Mouse (Mus musculus) frontal cortex, adult (tissue): Measurements from ENCODE around the gene Ugt1a7c.
"Not testable (repeated sequence)": the region's sequence is repeated elsewhere in the genome, so short reads cannot be mapped to it uniquely, and the experiment has no call there.

Experiments
- ATAC-seq: cut with Nextera tagmentation; 2 replicates; pipeline ENCODE4 v1.9.2; 2017; ENCODE audit warnings: mild to moderate bottlenecking, moderate library complexity, mixed read lengths; ENCODE audit not compliant: low TSS enrichment

Ugt1a7c gene

GRCm38 (mm10) chr1:88120550-88120949, 25.7 kb downstream of the Ugt1a7c start:
- peak; percentile 84 for ATAC-seq

DNA sequence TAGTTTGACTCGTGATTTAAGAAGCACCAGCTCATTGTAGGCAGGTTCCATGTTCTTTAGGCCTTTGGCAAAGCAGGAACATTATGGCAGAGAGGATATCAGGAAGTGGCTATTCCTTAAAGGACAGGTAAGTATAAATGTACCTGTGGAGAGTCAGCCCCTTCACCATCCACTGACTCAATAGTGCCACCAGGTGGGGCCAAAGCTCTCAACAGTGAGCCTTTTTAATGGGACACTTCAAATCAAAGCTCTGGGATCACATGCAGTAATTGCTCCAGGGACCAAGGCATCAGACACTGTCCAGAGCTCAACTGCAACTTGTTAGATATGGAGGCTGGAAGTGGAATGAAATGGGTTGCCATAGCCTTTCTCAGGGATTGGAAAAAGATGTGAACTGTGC, 26.7 kb downstream of the Ugt1a7c start:
- ATAC-seq, result not testable (repeated sequence)

- not testable (repeated sequence) for ATAC-seq
These were observed 31.0 kb downstream of the Ugt1a7c start for GRCm38 (mm10) chr1:88125827-88126360.

- not testable (repeated sequence) for ATAC-seq
These were observed 34.2 kb downstream of the Ugt1a7c start for GRCm38 (mm10) chr1:88129091-88129490.

GRCm38 (mm10) chr1:88130223-88130622, 35.4 kb downstream of the Ugt1a7c start:
- ATAC-seq, result not testable (repeated sequence)

DNA sequence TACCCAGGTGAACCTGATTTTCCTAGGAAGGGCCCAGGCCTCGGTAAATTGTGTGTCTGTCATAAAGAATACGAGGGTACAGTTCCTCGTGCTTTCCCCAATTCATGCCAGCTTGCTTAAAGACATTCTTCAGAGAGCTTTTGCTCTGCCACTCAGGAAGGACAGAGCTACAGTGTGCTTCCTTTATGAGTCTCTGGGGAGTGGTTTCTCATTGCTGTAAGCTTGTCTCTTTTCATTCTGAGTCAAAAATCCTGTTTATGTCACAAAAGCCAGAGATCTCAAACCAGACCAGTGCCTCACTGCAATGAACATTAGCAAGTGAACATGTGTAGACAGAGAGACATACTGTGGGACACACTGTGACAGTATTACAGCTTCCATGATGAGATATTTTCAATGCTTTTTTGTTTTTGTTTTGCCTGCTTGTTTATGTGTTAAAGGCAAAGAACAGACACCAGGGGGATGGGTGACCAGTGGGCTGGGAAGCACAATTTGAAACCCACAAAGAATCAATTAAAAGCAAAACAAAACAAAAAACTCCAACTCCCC, 39.1 kb downstream of the Ugt1a7c start:
- no peak for ATAC-seq

- ATAC-seq, result not testable (repeated sequence)
These were observed 39.7 kb downstream of the Ugt1a7c start, which contains the start of gene Ugt1a6a for GRCm38 (mm10) chr1:88134457-88135011. Gene Ugt1a6a, plus strand, starts transcription at chr1:88134809.

- not testable (repeated sequence) for ATAC-seq
These were observed 40.5 kb downstream of the Ugt1a7c start for GRCm38 (mm10) chr1:88135229-88135904.

GRCm38 (mm10) chr1:88136646-88137045, 41.8 kb downstream of the Ugt1a7c start:
- ATAC-seq, result no peak

DNA sequence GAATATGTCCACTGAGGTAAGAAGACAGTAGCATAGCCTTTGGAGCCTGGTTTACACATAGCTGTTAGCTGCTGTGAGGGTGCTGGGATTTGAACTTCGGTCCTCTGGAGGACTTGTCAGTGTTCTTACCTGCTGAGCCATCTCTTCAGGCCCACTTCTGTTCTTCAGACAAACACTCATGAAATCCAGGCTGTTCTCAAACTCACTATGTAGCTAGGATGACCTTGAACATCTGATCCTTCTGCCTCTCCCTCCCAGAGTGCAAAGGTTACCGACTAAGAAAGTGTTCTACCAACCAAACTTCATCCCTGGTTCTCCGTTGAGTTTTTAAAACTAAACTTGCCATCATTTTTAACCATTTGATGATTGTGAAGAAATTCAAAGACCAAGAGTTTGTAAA, 42.4 kb downstream of the Ugt1a7c start:
- no peak for ATAC-seq

DNA sequence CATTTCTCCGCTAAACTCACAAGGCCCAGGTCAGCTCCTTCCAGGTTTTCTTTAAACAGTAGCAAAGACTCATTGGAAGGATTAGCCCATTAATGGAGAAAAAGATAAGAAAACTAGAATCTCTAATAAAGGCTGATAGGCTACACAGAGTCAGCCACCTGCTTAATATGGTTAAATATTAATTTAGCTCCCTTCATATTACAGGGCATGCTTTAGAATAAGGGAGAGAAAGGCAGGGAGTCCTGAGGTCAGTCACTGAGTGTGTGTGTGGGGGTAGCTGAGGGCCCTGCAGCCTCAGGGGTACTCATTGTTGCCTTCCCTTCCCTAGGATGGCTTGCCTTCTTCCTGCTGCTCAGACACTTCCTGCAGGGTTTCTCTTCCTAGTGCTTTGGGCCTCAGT, 43.3 kb downstream of the Ugt1a7c start:
- no peak for ATAC-seq

- not testable (repeated sequence) for ATAC-seq
These were observed 45.6 kb downstream of the Ugt1a7c start for GRCm38 (mm10) chr1:88140492-88140891.

GRCm38 (mm10) chr1:88143966-88144675, 49.3 kb downstream of the Ugt1a7c start:
- peak; percentile 81 for ATAC-seq

DNA sequence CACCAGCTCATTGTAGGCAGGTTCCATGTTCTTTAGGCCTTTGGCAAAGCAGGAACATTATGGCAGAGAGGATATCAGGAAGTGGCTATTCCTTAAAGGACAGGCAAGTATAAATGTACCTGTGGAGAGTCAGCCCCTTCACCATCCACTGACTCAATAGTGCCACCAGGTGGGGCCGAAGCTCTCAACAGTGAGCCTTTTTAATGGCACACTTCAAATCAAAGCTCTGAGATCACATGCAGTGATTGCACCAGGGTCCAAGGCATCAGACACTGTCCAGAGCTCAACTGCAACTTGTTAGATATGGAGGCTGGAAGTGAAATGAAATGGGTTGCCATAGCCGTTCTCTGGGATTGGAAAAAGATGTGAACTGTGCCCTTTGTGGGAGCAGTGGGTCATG, 50.4 kb downstream of the Ugt1a7c start:
- ATAC-seq, result not testable (repeated sequence)

DNA sequence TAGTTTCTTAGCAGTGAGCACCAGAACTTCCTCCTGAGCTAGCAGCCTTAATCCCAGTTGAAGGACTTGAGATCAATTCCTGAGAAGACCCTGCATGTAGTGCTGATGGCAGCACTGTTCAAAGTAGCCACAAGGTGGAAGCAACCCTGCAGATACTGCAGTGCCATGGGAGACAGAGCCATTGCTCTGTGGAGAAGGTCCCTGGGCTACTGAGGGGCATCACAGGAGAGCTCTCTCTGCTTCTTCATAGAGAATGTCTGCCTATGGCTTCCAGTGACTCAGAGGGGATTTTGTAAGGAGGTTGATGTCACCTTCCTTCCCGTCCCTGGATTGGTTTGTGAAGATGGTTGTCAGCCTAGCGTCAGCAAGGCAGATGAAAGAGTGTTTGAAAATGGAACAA, 55.3 kb downstream of the Ugt1a7c start:
- not testable (repeated sequence) for ATAC-seq

GRCm38 (mm10) chr1:88158430-88158829, 63.6 kb downstream of the Ugt1a7c start:
- no peak for ATAC-seq

- ATAC-seq, result no peak
These were observed 70.8 kb downstream of the Ugt1a7c start, which contains the start of gene Ugt1a5 for GRCm38 (mm10) chr1:88165711-88166110. Gene Ugt1a5, plus strand, starts transcription at chr1:88166012.

GRCm38 (mm10) chr1:88172190-88172589, 77.3 kb downstream of the Ugt1a7c start:
- ATAC-seq, result not testable (repeated sequence)

GRCm38 (mm10) chr1:88179657-88180056, 84.8 kb downstream of the Ugt1a7c start:
- ATAC-seq, result no peak

DNA sequence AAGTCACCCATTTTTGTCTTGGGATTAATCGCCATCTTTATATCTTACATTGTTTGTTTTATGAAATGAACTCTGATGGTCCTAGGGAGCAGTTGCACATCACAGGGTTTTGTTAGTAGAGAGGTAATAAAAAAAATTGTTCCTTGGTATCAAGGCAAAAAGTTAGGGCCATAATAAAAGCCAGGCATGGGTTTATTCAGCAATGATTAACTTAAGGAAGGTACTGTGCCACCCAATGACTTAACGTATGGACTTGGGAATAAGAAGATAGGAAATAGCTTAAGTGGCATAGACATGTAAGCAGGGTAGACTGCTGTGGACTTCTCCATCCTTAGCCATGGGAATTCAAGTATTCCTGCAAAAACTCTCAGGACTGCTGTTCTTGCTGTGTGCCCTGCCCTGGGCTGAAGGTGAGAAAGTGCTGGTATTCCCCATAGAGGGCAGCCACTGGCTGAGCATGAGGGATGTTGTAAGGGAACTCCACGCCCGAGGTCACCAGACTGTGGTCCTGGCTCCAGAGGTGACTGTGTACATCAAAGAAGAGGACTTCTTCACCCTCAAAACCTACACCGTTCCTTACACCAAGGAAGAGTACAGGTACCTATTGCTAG, 91.6 kb downstream of the Ugt1a7c start:
- ATAC-seq, result no peak

DNA sequence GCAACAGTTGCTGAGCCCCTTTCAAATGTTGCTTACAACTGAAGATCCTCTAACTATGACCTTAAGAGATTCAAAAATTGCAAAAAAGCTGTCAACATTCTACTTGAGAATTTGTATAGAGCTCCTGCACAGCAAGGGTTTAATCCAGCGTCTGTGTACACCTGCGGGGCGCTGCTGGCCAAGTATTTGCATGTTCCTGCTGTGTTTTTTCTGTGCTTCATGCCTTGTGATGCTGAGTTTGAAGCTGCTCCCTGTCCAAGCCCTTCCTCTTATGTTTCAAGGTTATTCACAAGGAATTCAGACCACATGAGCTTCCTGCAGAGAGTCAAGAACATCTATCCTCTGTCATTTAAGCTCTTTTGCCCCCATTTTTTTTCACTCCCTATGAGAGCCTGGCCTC, 97.3 kb downstream of the Ugt1a7c start:
- no peak for ATAC-seq

DNA sequence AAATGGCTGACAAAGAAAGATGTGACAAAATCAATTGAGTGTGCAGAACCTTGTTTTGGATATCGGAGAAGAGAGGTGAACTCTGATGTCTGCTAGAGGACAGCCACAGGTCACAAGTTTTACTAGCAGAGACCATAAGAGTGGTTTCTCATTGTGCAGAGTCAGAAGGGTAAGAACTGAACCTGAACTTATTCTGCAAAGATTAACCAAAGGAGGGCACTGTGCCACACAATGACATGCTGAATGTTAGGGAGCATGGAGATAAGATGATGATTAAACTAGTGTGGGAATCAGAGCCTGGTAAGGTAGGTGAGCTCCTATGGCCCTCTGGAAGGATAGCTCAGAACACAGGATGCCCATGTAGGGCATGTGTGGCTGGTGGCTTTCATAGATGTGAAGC, 100.8 kb downstream of the Ugt1a7c start:
- no peak for ATAC-seq
